ENCODE assay signal across 8 mouse cellular contexts in genomic region chr13:90885856-90886532, GRCm38 (mm10). TPM values are rescaled to one million over a fixed set of nuclear protein-coding genes. Genes with fewer than 3 reads are reported as not detected.
DNase-seq lines count a peak whose midpoint lies in the region; ATAC-seq and TF ChIP-seq lines count a peak whose summit lies in the region.

No protein-coding gene starts in this region.

- peak overlapping the region; percentile 31 for H3K4me2 ChIP-seq in embryonic facial prominence, embryonic 11.5 days (ENCODE audit: low read depth, low read length)
- H3K4me2 ChIP-seq in heart, embryonic 16.5 days (ENCODE audit: low read depth, low read length) = peak overlapping the region; percentile 65
- H3K4me2 ChIP-seq in liver, embryonic 12.5 days = peak overlapping the region; percentile 74
- H3K4me2 ChIP-seq in myocyte (ENCODE audit: low read depth) = peak overlapping the region; percentile 86

- H3K9me3 ChIP-seq in embryonic facial prominence, embryonic 11.5 days (replicated peaks; ENCODE audit: control insufficient read depth, low read length) = no peaks in the 10 kb centered on the region
- no peaks in the 10 kb centered on the region for H3K9me3 ChIP-seq in heart, embryonic 16.5 days (replicated peaks; ENCODE audit: control insufficient read depth, low read length)
- H3K9me3 ChIP-seq in liver, embryonic 12.5 days (replicated peaks) = no peaks in the 10 kb centered on the region

- no peak overlapping the region for H3K27ac ChIP-seq in embryonic facial prominence, embryonic 11.5 days (replicated peaks; ENCODE audit: low read depth, low read length)
- peak overlapping the region; percentile 78 for H3K27ac ChIP-seq in heart, embryonic 16.5 days (ENCODE audit: low read length)
- H3K27ac ChIP-seq in liver, embryonic 12.5 days = peak overlapping the region; percentile 45; the same call in 1 of the 2 replicates

- no peaks in the 10 kb centered on the region for H3K4me1 ChIP-seq in embryonic facial prominence, embryonic 11.5 days (ENCODE audit: control insufficient read depth, insufficient read depth, low read length)
- H3K4me1 ChIP-seq in heart, embryonic 16.5 days (ENCODE audit: control insufficient read depth, insufficient read depth, low read length) = peaks cover 14% of the 10 kb centered on the region
- H3K4me1 ChIP-seq in liver, embryonic 12.5 days = peaks cover 31% of the 10 kb centered on the region

- peak; percentile 6 for DNase-seq in ZHBTc4 (ENCODE audit: low read depth, low spot score)
- no peak for DNase-seq in embryonic facial prominence, embryonic 11.5 days (ENCODE audit: low spot score)
- no peak for DNase-seq in layer of hippocampus, postnatal 14 days (ENCODE audit: low spot score in 2 of 2)
- no peak for DNase-seq in adrenal gland, adult (ENCODE audit: inconsistent age in 2 of 2, low spot score in 1 of 2)
- DNase-seq in Muller cell, postnatal 12 days (ENCODE audit: inconsistent ontology term) = no peak

- H3K9ac ChIP-seq in embryonic facial prominence, embryonic 11.5 days (replicated peaks; ENCODE audit: low read length) = no peak overlapping the region; the same call in 1 of the 2 replicates
- H3K9ac ChIP-seq in heart, embryonic 16.5 days (ENCODE audit: low read length) = peak overlapping the region; percentile 42
- peak overlapping the region; percentile 56; the same call in 1 of the 2 replicates for H3K9ac ChIP-seq in liver, embryonic 12.5 days

- no peak for ATAC-seq in embryonic facial prominence, embryonic 11.5 days (replicated peaks; ENCODE audit: insufficient number of reproducible peaks, low FRiP score, low TSS enrichment, low read depth)
- ATAC-seq in heart, embryonic 16.5 days (replicated peaks; ENCODE audit: extremely low read depth, insufficient read depth, low FRiP score) = peak; percentile 91
- peak; percentile 61 for ATAC-seq in liver, embryonic 12.5 days

- H3K27me3 ChIP-seq in embryonic facial prominence, embryonic 11.5 days (ENCODE audit: control insufficient read depth, insufficient read depth, low read length) = no peaks in the 10 kb centered on the region
- H3K27me3 ChIP-seq in heart, embryonic 16.5 days (ENCODE audit: control insufficient read depth, insufficient read depth, low read length) = no peaks in the 10 kb centered on the region
- H3K27me3 ChIP-seq in liver, embryonic 12.5 days (replicated peaks) = no peaks in the 10 kb centered on the region
- H3K27me3 ChIP-seq in myocyte (ENCODE audit: control insufficient read depth, insufficient read depth, insufficient read length) = no peaks in the 10 kb centered on the region

- no peak overlapping the region for H3ac ChIP-seq in myocyte (ENCODE audit: control insufficient read depth, insufficient read length)

- no peak for TF ChIP-seq POLR2A in myocyte (IDR thresholded peaks at IDR 0.05; ENCODE audit: insufficient read length, low read depth)

- 47% methylated on average over 13 of the region's 13 CpGs for WGBS in embryonic facial prominence, embryonic 11.5 days
- WGBS in heart, embryonic 16.5 days = 15% methylated on average over 13 of the region's 13 CpGs
- WGBS in liver, embryonic 12.5 days (ENCODE audit: insufficient replicate concordance) = 30% methylated on average over 13 of the region's 13 CpGs

- no peaks in the 10 kb centered on the region for H3K36me3 ChIP-seq in embryonic facial prominence, embryonic 11.5 days (replicated peaks; ENCODE audit: control insufficient read depth, insufficient read depth, low read depth, low read length)
- no peaks in the 10 kb centered on the region for H3K36me3 ChIP-seq in heart, embryonic 16.5 days (ENCODE audit: control insufficient read depth, insufficient read depth)
- H3K36me3 ChIP-seq in liver, embryonic 12.5 days = no peaks in the 10 kb centered on the region
- no peaks in the 10 kb centered on the region for H3K36me3 ChIP-seq in myocyte (ENCODE audit: control insufficient read depth, insufficient read depth)

- H3K4me3 ChIP-seq in embryonic facial prominence, embryonic 11.5 days (ENCODE audit: low read depth, low read length) = peak overlapping the region; percentile 21; the same call in 1 of the 2 replicates
- peak overlapping the region; percentile 51 for H3K4me3 ChIP-seq in heart, embryonic 16.5 days (ENCODE audit: low read length)
- peak overlapping the region; percentile 51 for H3K4me3 ChIP-seq in liver, embryonic 12.5 days
- no peak overlapping the region for H3K4me3 ChIP-seq in myocyte

- no peaks in the 10 kb centered on the region for H3K79me2 ChIP-seq in myocyte (ENCODE audit: control insufficient read depth, insufficient read depth)

TF ChIP-seq in myocyte, 11 proteins besides CTCF, POLR2A, EP300 and RAD21:
- no peak for TF ChIP-seq E2F4 (IDR thresholded peaks at IDR 0.05; ENCODE audit: insufficient read depth)
- no peak for TF ChIP-seq TCF3 (IDR thresholded peaks at IDR 0.05; ENCODE audit: insufficient read length, low read depth)
- TF ChIP-seq MYOG (IDR thresholded peaks at IDR 0.05; ENCODE audit: control insufficient read depth in 1 of 3, insufficient read depth in 1 of 3, insufficient read length in 2 of 3, low read depth in 2 of 3) = no peak
- no peak for TF ChIP-seq POLR2AphosphoS2 (IDR thresholded peaks at IDR 0.05; ENCODE audit: insufficient read length, low read depth)
- TF ChIP-seq USF1 (IDR thresholded peaks at IDR 0.05; ENCODE audit: low read depth) = no peak
- TF ChIP-seq TCF12 (IDR thresholded peaks at IDR 0.05; ENCODE audit: insufficient read depth, poor library complexity, severe bottlenecking) = no peak
TF ChIP-seq in myocyte: peak in this region for 0.

RNA-seq across cellular contexts. Expression of gene Atp6ap1l, which starts 19.2 kb away (rescaled TPM):
- polyA plus RNA-seq in embryonic facial prominence, embryonic 11.5 days (2014; fragmentation: Nextera tagmentation; extraction: Ambion mirVana) = 0.72 and 0.87 TPM in 2 replicates
- polyA plus RNA-seq in heart, embryonic 16.5 days (2015; fragmentation: Nextera tagmentation; extraction: Ambion mirVana) = 0.39 and 0.87 TPM in 2 replicates
- not detected in 2 replicates for polyA plus RNA-seq in liver, embryonic 12.5 days (2016; fragmentation: Nextera tagmentation; extraction: Ambion mirVana)
- polyA plus RNA-seq in myocyte (2012; fragmentation: generic; extraction: Trizol) = not detected
- total RNA-seq in layer of hippocampus, postnatal 14 days (2021) = 1 to 10 TPM; 1.7 to 1.9 TPM

RNA-seq across cellular contexts. Expression of gene Rps23, which starts 36.8 kb away (rescaled TPM):
- polyA plus RNA-seq in embryonic facial prominence, embryonic 11.5 days (2014; fragmentation: Nextera tagmentation; extraction: Ambion mirVana) = 245 and 289 TPM in 2 replicates
- 80.5 and 93.9 TPM in 2 replicates for polyA plus RNA-seq in heart, embryonic 16.5 days (2015; fragmentation: Nextera tagmentation; extraction: Ambion mirVana)
- polyA plus RNA-seq in liver, embryonic 12.5 days (2016; fragmentation: Nextera tagmentation; extraction: Ambion mirVana) = 239 and 250 TPM in 2 replicates
- 1,782 TPM for polyA plus RNA-seq in myocyte (2012; fragmentation: generic; extraction: Trizol)
- 100 to 1,000 TPM; 214 to 220 TPM for total RNA-seq in layer of hippocampus, postnatal 14 days (2021)

Comparison
In these comparisons a context has a peak if more than half of its experiments do, and no peak if none do; other contexts are left out.
1. H3K4me2 ChIP-seq: peak in every context shown above with its lines; median percentile 86 in myocyte; 74 in liver, embryonic 12.5 days; 65 in heart, embryonic 16.5 days; 31 in embryonic facial prominence, embryonic 11.5 days.